Mouse (Mus musculus) bone marrow macrophage, adult 2 months (primary cell): ENCODE measurements around the gene Ampd1.

ENCODE experiments used
- CTCF ChIP-seq: IDR thresholded peaks from 2 replicates; pipeline ENCODE4 v1.5.1; 2012; ENCODE audit warnings: low read depth, mild to moderate bottlenecking, low read length, moderate library complexity
- POLR2A ChIP-seq: IDR thresholded peaks from 2 replicates; pipeline ENCODE4 v1.6.1; 2012; ENCODE audit warnings: mild to moderate bottlenecking, low read depth, low read length, borderline replicate concordance

- TF ChIP-seq CTCF: no peak
- TF ChIP-seq POLR2A: no peak
These were observed 65.2 kb downstream of the Ampd1 start for GRCm38 (mm10) chr3:103139047-103139446.
